In genomic region chr17:45377323-45377722, GRCm38 (mm10) we compare ENCODE assay signal across 22 mouse cellular contexts. TPM values are rescaled to one million over a fixed set of nuclear protein-coding genes. Genes with fewer than 3 reads are reported as not detected.
DNase-seq lines count a peak whose midpoint lies in the region; ATAC-seq lines count a peak whose summit lies in the region.
"Had no signal": no experiment of that assay in that cellular context is flagged by ENCODE, and none has a peak within 500 bp of the region (broad histone marks: within the 10 kb centered on the region; RNA-seq: fewer than 3 reads in every experiment).

No protein-coding gene starts in this region.

- intact Hi-C loops in heart, postnatal 36 days (cut with DNase I): loop anchor here (10.0 kb wide), 1 partner anchor 643 kb away; no protein-coding TSS in a partner anchor

- WGBS in embryonic facial prominence, embryonic 12.5 days: 17% methylated on average over 5 of the region's 5 CpGs
- 35% methylated on average over 5 of the region's 5 CpGs for WGBS in limb, embryonic 12.5 days

- no peaks in the 10 kb centered on the region for H3K9me3 ChIP-seq in embryonic facial prominence, embryonic 12.5 days
- 0 out of 2 replicates have a peak, but pooled peaks cover 3% of the 10 kb centered on the region for H3K9me3 ChIP-seq in limb, embryonic 12.5 days
- H3K9me3 ChIP-seq: forebrain, embryonic 13.5 days; heart, embryonic 15.5 days; hindbrain, embryonic 13.5 days; midbrain, embryonic 13.5 days; neural tube, embryonic 13.5 days had no signal

- no peak overlapping the region for H3K4me3 ChIP-seq in embryonic facial prominence, embryonic 12.5 days
- no peak overlapping the region for H3K4me3 ChIP-seq in limb, embryonic 12.5 days (replicated peaks)
- H3K4me3 ChIP-seq: forebrain, embryonic 13.5 days; heart, embryonic 15.5 days; hindbrain, embryonic 13.5 days; left cerebral cortex, adult 2 months; midbrain, embryonic 13.5 days; neural tube, embryonic 13.5 days had no signal

- H3K27ac ChIP-seq in embryonic facial prominence, embryonic 12.5 days: peak overlapping the region; percentile 85
- H3K27ac ChIP-seq in limb, embryonic 12.5 days: peak overlapping the region; percentile 84
- H3K27ac ChIP-seq: forebrain, embryonic 13.5 days; heart, embryonic 15.5 days; hindbrain, embryonic 13.5 days; left cerebral cortex, adult 2 months; midbrain, embryonic 13.5 days; neural tube, embryonic 13.5 days had no signal

- H3K4me2 ChIP-seq in embryonic facial prominence, embryonic 12.5 days (replicated peaks): no peak overlapping the region
- H3K4me2 ChIP-seq in limb, embryonic 12.5 days: no peak overlapping the region
- H3K4me2 ChIP-seq: forebrain, embryonic 13.5 days; heart, embryonic 15.5 days; hindbrain, embryonic 13.5 days; midbrain, embryonic 13.5 days; neural tube, embryonic 13.5 days had no signal

- H3K4me1 ChIP-seq in embryonic facial prominence, embryonic 12.5 days: peaks cover 17% of the 10 kb centered on the region
- peaks cover 23% of the 10 kb centered on the region for H3K4me1 ChIP-seq in limb, embryonic 12.5 days (replicated peaks)
- H3K4me1 ChIP-seq: heart, embryonic 15.5 days; hindbrain, embryonic 13.5 days; midbrain, embryonic 13.5 days had no signal

- no peaks in the 10 kb centered on the region for H3K36me3 ChIP-seq in embryonic facial prominence, embryonic 12.5 days
- no peaks in the 10 kb centered on the region for H3K36me3 ChIP-seq in limb, embryonic 12.5 days
- H3K36me3 ChIP-seq: heart, embryonic 15.5 days had no signal

- no peak overlapping the region for H3K9ac ChIP-seq in embryonic facial prominence, embryonic 12.5 days
- H3K9ac ChIP-seq in limb, embryonic 12.5 days (replicated peaks): no peak overlapping the region
- H3K9ac ChIP-seq: forebrain, embryonic 13.5 days; heart, embryonic 15.5 days; hindbrain, embryonic 13.5 days; liver, postnatal 0 days; midbrain, embryonic 13.5 days; neural tube, embryonic 13.5 days had no signal

- no peak for ATAC-seq in embryonic facial prominence, embryonic 12.5 days (ENCODE audit: insufficient number of reproducible peaks, insufficient read depth, low FRiP score, low TSS enrichment)
- ATAC-seq in limb, embryonic 12.5 days (ENCODE audit: insufficient number of reproducible peaks, insufficient read depth, low FRiP score, low TSS enrichment, low read depth): no peak
- no peak for ATAC-seq in erythroid progenitor cell, adult 5-6 weeks (replicated peaks; ENCODE audit: low FRiP score, poor library complexity, severe bottlenecking)
- ATAC-seq: forebrain, embryonic 13.5 days; liver, postnatal 0 days; midbrain, embryonic 13.5 days had no signal

- peak; percentile 92 for DNase-seq in heart, adult 11 months
- no peak for DNase-seq in heart, postnatal 36 days
- peak; percentile 61 for DNase-seq in Muller cell, postnatal 12 days (ENCODE audit: inconsistent ontology term)
- no peak for DNase-seq in spleen, adult 12 weeks (ENCODE audit: low spot score)
- DNase-seq: adrenal gland, postnatal 25 days; cerebellum, adult 2 months; cerebellum, postnatal 36 days; kidney, adult 9 months; kidney, postnatal 25 days; liver, postnatal 0 days; lung, postnatal 10 days; thymus, postnatal 25 days had no signal

- 0 out of 2 replicates have a peak, but pooled peaks cover 12% of the 10 kb centered on the region for H3K27me3 ChIP-seq in embryonic facial prominence, embryonic 12.5 days
- peaks cover 37% of the 10 kb centered on the region for H3K27me3 ChIP-seq in limb, embryonic 12.5 days
- H3K27me3 ChIP-seq: CH12.LX; heart, embryonic 15.5 days had no signal

RNA-seq across cellular contexts. Expression of gene Cdc5l, which starts 56.2 kb away (rescaled TPM):
- total RNA-seq in heart, postnatal 36 days (2021): 10 to 100 TPM; 36.2 to 38.2 TPM
- 76.4 and 76.6 TPM in 2 replicates for polyA plus RNA-seq in embryonic facial prominence, embryonic 12.5 days (2016; fragmentation: Nextera tagmentation; extraction: Ambion mirVana)
- 79.2 and 79.8 TPM in 2 replicates for polyA plus RNA-seq in limb, embryonic 12.5 days (2016; fragmentation: Nextera tagmentation; extraction: Ambion mirVana)
- total RNA-seq in erythroid progenitor cell, adult 5-6 weeks (2015; ENCODE audit: low replicate concordance): 62.7 and 113 TPM in 2 replicates
- total RNA-seq in erythroid progenitor cell, adult 5-6 weeks (2017; ENCODE audit: low replicate concordance): 52.3 and 102 TPM in 2 replicates

Comparison
In these comparisons a context has a peak if more than half of its experiments do, and no peak if none do; other contexts are left out.
1. DNase-seq: peak in heart, adult 11 months (single experiment) and Muller cell, postnatal 12 days (single experiment); none in heart, postnatal 36 days (0 of 2) and spleen, adult 12 weeks (single experiment).